Mouse (Mus musculus): ENCODE data around the gene Plagl1.
"Not testable (repeated sequence)": the region's sequence is repeated elsewhere in the genome, so short reads cannot be mapped to it uniquely, and the experiment has no call there.

The Plagl1 gene

GRCm38 (mm10) chr10:13060021-13060668, at the start of gene Plagl1:
Gene Plagl1 (plus strand): TSS chr10:13060504.
- no peak for DNase-seq (ENCODE audit: low spot score)

- no peak for DNase-seq (ENCODE audit: low spot score)
These were observed 46.3 kb upstream of the Plagl1 start for GRCm38 (mm10) chr10:13014026-13014425.

GRCm38 (mm10) chr10:13016573-13016972, 43.7 kb upstream of the Plagl1 start:
- peak; percentile 68 for DNase-seq (ENCODE audit: low spot score)

- DNase-seq (ENCODE audit: low spot score) = no peak
These were observed 41.8 kb upstream of the Plagl1 start for GRCm38 (mm10) chr10:13018510-13018909.

- no peak for DNase-seq (ENCODE audit: low spot score)
These were observed 41.3 kb upstream of the Plagl1 start for GRCm38 (mm10) chr10:13019026-13019425.

- no peak for DNase-seq (ENCODE audit: low spot score)
These were observed 38.2 kb upstream of the Plagl1 start for GRCm38 (mm10) chr10:13022103-13022502.

- DNase-seq (ENCODE audit: low spot score) = not testable (repeated sequence)
These were observed 36.3 kb upstream of the Plagl1 start for GRCm38 (mm10) chr10:13023985-13024384.

GRCm38 (mm10) chr10:13027702-13028101, 32.6 kb upstream of the Plagl1 start:
- no peak for DNase-seq (ENCODE audit: low spot score)

GRCm38 (mm10) chr10:13028215-13028614, 32.1 kb upstream of the Plagl1 start:
- no peak for DNase-seq (ENCODE audit: low spot score)

GRCm38 (mm10) chr10:13029416-13029815, 30.9 kb upstream of the Plagl1 start:
- DNase-seq (ENCODE audit: low spot score) = no peak

- DNase-seq (ENCODE audit: low spot score) = no peak
These were observed 25.0 kb upstream of the Plagl1 start for GRCm38 (mm10) chr10:13035270-13035669.

GRCm38 (mm10) chr10:13039637-13040174, 20.6 kb upstream of the Plagl1 start:
- DNase-seq (ENCODE audit: low spot score) = no peak

GRCm38 (mm10) chr10:13044659-13045058, 15.6 kb upstream of the Plagl1 start:
- DNase-seq (ENCODE audit: low spot score) = no peak

GRCm38 (mm10) chr10:13047816-13048215, 12.5 kb upstream of the Plagl1 start:
- DNase-seq (ENCODE audit: low spot score) = no peak

GRCm38 (mm10) chr10:13056863-13057381, 3.4 kb upstream of the Plagl1 start:
- DNase-seq (ENCODE audit: low spot score) = no peak

- DNase-seq (ENCODE audit: low spot score) = no peak
These were observed 742 bp downstream of the Plagl1 start for GRCm38 (mm10) chr10:13060821-13061671.

GRCm38 (mm10) chr10:13062373-13062772, 2.1 kb downstream of the Plagl1 start:
- no peak for DNase-seq (ENCODE audit: low spot score)

GRCm38 (mm10) chr10:13063457-13063856, 3.2 kb downstream of the Plagl1 start:
- no peak for DNase-seq (ENCODE audit: low spot score)

GRCm38 (mm10) chr10:13065129-13065752, 4.9 kb downstream of the Plagl1 start:
- DNase-seq (ENCODE audit: low spot score) = no peak

- no peak for DNase-seq (ENCODE audit: low spot score)
These were observed 10.7 kb downstream of the Plagl1 start for GRCm38 (mm10) chr10:13071031-13071430.

GRCm38 (mm10) chr10:13076807-13077532, 16.7 kb downstream of the Plagl1 start:
- DNase-seq (ENCODE audit: low spot score) = no peak

- no peak for DNase-seq (ENCODE audit: low spot score)
These were observed 22.2 kb downstream of the Plagl1 start for GRCm38 (mm10) chr10:13082459-13082858.

Data from c-Kit-positive CD71-positive TER-119-positive erythroid progenitor cells, embryonic 14.5 days (primary cell).